9 mouse cellular contexts compared by ENCODE assay signal in genomic region chr15:50261245-50261872, GRCm38 (mm10).
A peak's percentile ranks its signal among the peaks of the same experiment; 100 is the strongest.
DNase-seq lines count a peak whose midpoint lies in the region; ATAC-seq lines count a peak whose summit lies in the region.
"Had no signal": no experiment of that assay in that cellular context is flagged by ENCODE, and none has a peak within 500 bp of the region (broad histone marks: within the 10 kb centered on the region; RNA-seq: fewer than 3 reads in every experiment).

No protein-coding gene starts in this region.

- no peaks in the 10 kb centered on the region for H3K36me3 ChIP-seq in liver, embryonic 12.5 days
- no peaks in the 10 kb centered on the region for H3K36me3 ChIP-seq in forebrain, embryonic 15.5 days
- H3K36me3 ChIP-seq in midbrain, embryonic 14.5 days (ENCODE audit: control insufficient read depth, insufficient read depth, low read length): no peaks in the 10 kb centered on the region
- H3K36me3 ChIP-seq: embryonic facial prominence, embryonic 13.5 days had no signal

- H3K9ac ChIP-seq in liver, embryonic 12.5 days: no peak overlapping the region
- no peak overlapping the region for H3K9ac ChIP-seq in forebrain, embryonic 15.5 days (replicated peaks)
- no peak overlapping the region for H3K9ac ChIP-seq in midbrain, embryonic 14.5 days (replicated peaks; ENCODE audit: low read length)
- H3K9ac ChIP-seq: embryonic facial prominence, embryonic 13.5 days had no signal

- DNase-seq in liver: peak; percentile 32
- peak; percentile 54 for DNase-seq in c-Kit-positive CD71-positive TER-119-positive erythroid progenitor cells, embryonic 14.5 days (ENCODE audit: low spot score)
- DNase-seq in kidney, adult 11 months: peak; percentile 5
- peak; percentile 81 to 84 for DNase-seq in left cerebral cortex, postnatal 14 days (ENCODE audit: low spot score in 2 of 2)
- peak; percentile 92 for DNase-seq in midbrain, embryonic 14.5 days
- DNase-seq in testis, postnatal 14 days (ENCODE audit: low spot score): peak; percentile 17

- no peaks in the 10 kb centered on the region for H3K4me1 ChIP-seq in liver, embryonic 12.5 days
- 0 out of 2 replicates have a peak, but pooled peaks cover 2% of the 10 kb centered on the region for H3K4me1 ChIP-seq in forebrain, embryonic 15.5 days
- H3K4me1 ChIP-seq in midbrain, embryonic 14.5 days (ENCODE audit: control insufficient read depth, insufficient read depth, low read length): no peaks in the 10 kb centered on the region
- H3K4me1 ChIP-seq: embryonic facial prominence, embryonic 13.5 days had no signal

- no peak for ATAC-seq in liver, embryonic 12.5 days
- ATAC-seq in forebrain, embryonic 15.5 days (replicated peaks): peak; percentile 91
- ATAC-seq in midbrain, embryonic 14.5 days (ENCODE audit: low FRiP score, low TSS enrichment): no peak; the same call in 1 of the 2 replicates

- no peaks in the 10 kb centered on the region for H3K9me3 ChIP-seq in liver, embryonic 12.5 days (replicated peaks)
- H3K9me3 ChIP-seq in forebrain, embryonic 15.5 days: no peaks in the 10 kb centered on the region
- H3K9me3 ChIP-seq in midbrain, embryonic 14.5 days (ENCODE audit: control insufficient read depth, low read length): no peaks in the 10 kb centered on the region
- H3K9me3 ChIP-seq: embryonic facial prominence, embryonic 13.5 days had no signal

- H3K27me3 ChIP-seq in liver, embryonic 12.5 days (replicated peaks): no peaks in the 10 kb centered on the region
- no peaks in the 10 kb centered on the region for H3K27me3 ChIP-seq in forebrain, embryonic 15.5 days
- H3K27me3 ChIP-seq in midbrain, embryonic 14.5 days (ENCODE audit: control insufficient read depth, insufficient read depth, low read length): no peaks in the 10 kb centered on the region
- H3K27me3 ChIP-seq: embryonic facial prominence, embryonic 13.5 days had no signal

- H3K4me2 ChIP-seq in liver, embryonic 12.5 days: no peak overlapping the region
- H3K4me2 ChIP-seq in forebrain, embryonic 15.5 days (replicated peaks): no peak overlapping the region
- no peak overlapping the region for H3K4me2 ChIP-seq in midbrain, embryonic 14.5 days (ENCODE audit: low read length)
- H3K4me2 ChIP-seq: embryonic facial prominence, embryonic 13.5 days had no signal

- intact Hi-C loops in left cerebral cortex, postnatal 14 days (cut with DNase I): no loop called here

- 69% methylated on average over 8 of the region's 8 CpGs for WGBS in liver, embryonic 12.5 days (ENCODE audit: insufficient replicate concordance)
- WGBS in forebrain, embryonic 15.5 days: 52% methylated on average over 8 of the region's 8 CpGs
- WGBS in midbrain, embryonic 14.5 days: 73% methylated on average over 8 of the region's 8 CpGs

- no peak overlapping the region for H3K27ac ChIP-seq in liver, embryonic 12.5 days
- no peak overlapping the region for H3K27ac ChIP-seq in forebrain, embryonic 15.5 days (replicated peaks)
- H3K27ac ChIP-seq in midbrain, embryonic 14.5 days (replicated peaks; ENCODE audit: low read depth, low read length): no peak overlapping the region
- H3K27ac ChIP-seq: embryonic facial prominence, embryonic 13.5 days had no signal

- H3K4me3 ChIP-seq in liver, embryonic 12.5 days: no peak overlapping the region
- H3K4me3 ChIP-seq in forebrain, embryonic 15.5 days: no peak overlapping the region
- no peak overlapping the region for H3K4me3 ChIP-seq in midbrain, embryonic 14.5 days (replicated peaks; ENCODE audit: low read depth, low read length)
- H3K4me3 ChIP-seq: embryonic facial prominence, embryonic 13.5 days had no signal

Comparison
In these comparisons a context has a peak if more than half of its experiments do, and no peak if none do; other contexts are left out.
1. DNase-seq: peak in every context shown above with its lines; median percentile 92 in midbrain, embryonic 14.5 days; 82 in left cerebral cortex, postnatal 14 days; 54 in c-Kit-positive CD71-positive TER-119-positive erythroid progenitor cells, embryonic 14.5 days; 32 in liver; 17 in testis, postnatal 14 days; 5 in kidney, adult 11 months.